Mouse (Mus musculus) common myeloid progenitor, adult 5-6 weeks (primary cell): ENCODE measurements at regions not wholly inside any gene's neighbourhood (a gene's known extent, or its start where the extent isn't known, plus 50 kb on each side); places are given as distances from the start of the nearest gene placed in this dataset.

Experiments
- ATAC-seq: replicated peaks from 2 replicates; pipeline ENCODE4 v1.8.0; 2016; ENCODE audit warnings: low read depth, mild to moderate bottlenecking, moderate TSS enrichment, inconsistent platforms; ENCODE audit not compliant: poor library complexity, severe bottlenecking

DNA sequence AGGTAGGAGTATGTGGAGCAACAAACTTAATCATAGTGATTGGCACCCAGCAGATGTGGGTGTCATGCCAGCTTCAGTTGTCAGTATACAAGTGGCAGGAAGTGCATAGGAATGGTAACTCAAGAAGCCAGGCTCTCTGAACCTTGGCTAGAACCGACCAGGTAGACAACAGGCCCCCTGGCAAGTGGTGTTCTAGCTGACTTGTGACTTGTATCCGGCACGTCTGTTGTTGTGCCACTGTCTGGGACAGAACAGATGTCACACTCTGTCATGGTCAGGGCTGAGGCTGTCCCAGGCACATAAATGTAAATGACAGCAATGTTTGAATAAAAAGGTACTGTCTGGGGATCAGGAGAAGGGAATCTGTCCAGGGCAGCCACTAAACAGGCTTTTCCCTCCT, 316.0 kb downstream of the Gm49356 start:
- ATAC-seq = no peak

- ATAC-seq = no peak
These were observed 316.4 kb downstream of the Gm49356 start for GRCm38 (mm10) chr15:59205544-59205943.

- no peak for ATAC-seq
These were observed 317.5 kb downstream of the Gm49356 start for GRCm38 (mm10) chr15:59206636-59207035.

DNA sequence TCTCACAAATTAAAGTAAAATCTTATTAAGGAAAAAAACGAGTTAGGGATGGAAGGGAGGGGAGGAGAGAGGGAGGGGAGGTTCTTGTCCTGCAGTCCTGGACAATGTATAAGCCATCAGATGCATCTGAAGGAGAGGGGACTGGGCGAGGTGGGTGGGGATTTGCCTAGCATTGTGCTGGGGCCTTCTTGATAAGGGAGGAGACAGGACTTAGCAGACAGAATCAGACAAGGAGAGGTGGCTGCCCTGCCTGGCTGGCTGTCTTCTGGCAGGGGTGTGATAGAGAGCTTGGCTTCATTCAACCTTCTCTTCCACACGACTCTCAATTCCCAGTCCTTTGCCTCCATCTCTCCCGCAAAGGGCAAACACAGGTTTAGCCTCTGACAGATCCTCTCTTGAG, 318.9 kb downstream of the Gm49356 start:
- no peak for ATAC-seq

- no peak for ATAC-seq
These were observed 323.3 kb downstream of the Gm49356 start for GRCm38 (mm10) chr15:59212362-59212761.

DNA sequence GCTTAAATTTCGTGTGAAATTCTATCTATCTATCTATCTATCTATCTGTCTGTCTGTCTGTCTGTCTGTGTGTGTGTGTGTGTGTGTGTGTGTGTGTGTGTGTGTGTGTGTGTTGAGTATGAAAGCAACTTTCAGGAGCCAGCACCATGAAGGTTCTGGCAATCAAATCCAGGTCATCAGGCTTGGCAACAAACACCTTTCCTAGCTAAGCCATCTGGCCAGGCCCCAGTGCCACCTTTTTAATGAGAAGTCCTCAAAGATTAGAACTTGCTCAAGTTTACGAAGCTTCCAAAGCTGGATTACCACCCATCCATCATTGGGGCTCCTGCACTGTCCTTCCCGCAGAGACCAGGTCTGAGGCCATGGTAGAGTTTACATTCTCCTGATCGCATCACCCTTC, 325.0 kb downstream of the Gm49356 start:
- ATAC-seq = no peak

DNA sequence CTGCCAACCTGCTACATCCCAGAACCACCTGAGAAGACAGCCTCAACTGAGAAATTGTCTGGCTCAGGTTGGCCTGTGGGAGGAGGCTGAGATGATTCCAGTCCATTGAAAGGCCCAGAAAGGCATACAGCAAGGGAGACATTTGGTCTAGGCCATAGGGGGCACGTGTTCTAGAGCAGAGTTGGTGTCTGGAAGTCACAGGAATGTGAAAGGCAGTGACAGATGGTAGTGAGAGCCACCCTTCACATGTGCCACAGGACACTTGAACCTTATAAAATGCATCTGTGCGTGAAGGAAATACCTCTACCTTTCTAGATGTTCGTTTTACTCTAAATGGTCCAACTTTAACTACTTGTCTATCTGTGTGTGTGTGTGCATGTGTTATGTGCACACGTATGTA, 326.1 kb downstream of the Gm49356 start:
- no peak for ATAC-seq

GRCm38 (mm10) chr15:59217481-59217880, 328.4 kb downstream of the Gm49356 start:
- no peak for ATAC-seq

DNA sequence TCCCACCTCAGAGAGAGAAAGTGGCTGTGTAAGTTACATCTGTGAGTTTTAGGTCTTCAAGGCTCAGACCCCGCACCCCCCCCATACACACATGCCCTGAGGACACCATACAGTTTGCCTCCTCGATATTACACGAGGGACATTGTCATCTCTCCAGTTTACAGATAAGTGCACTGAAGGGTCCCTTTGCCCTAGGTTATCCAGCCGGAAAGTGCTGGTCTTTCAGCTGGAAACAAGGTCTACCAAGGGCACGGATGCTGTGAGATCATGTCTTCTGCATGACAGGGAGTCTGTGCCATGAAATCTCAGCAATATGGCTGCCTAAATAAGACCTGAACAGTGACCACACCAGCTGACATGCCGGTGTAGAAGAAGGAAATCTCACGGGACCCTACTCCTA, 329.8 kb downstream of the Gm49356 start:
- no peak for ATAC-seq

- 0 out of 2 replicates have a peak, but pooled peaks have one; percentile 42 for ATAC-seq
These were observed 336.5 kb downstream of the Gm49356 start for GRCm38 (mm10) chr15:59225637-59226036.

- ATAC-seq = no peak
These were observed 338.2 kb downstream of the Gm49356 start for GRCm38 (mm10) chr15:59227293-59227692.

GRCm38 (mm10) chr15:59230536-59230935, 341.4 kb downstream of the Gm49356 start:
- no peak for ATAC-seq

DNA sequence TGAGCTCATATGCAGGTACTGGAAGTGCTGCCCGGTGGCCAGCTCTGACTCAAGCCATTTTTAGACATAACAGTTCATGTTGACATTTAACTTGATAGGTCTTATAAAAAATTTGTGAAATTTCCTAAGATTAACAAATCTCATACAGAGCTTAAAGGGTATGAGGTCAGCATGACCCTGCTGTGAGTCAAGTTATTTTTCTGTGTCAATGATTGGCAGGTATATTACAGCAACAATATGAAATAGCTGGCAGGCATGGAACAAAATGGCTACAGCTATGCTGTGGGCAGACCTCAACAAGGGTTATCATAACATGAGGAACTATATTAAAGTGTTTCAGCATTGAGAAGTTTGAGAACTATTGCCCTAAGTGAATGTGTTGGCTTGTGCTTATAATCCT, 342.6 kb downstream of the Gm49356 start:
- no peak for ATAC-seq

DNA sequence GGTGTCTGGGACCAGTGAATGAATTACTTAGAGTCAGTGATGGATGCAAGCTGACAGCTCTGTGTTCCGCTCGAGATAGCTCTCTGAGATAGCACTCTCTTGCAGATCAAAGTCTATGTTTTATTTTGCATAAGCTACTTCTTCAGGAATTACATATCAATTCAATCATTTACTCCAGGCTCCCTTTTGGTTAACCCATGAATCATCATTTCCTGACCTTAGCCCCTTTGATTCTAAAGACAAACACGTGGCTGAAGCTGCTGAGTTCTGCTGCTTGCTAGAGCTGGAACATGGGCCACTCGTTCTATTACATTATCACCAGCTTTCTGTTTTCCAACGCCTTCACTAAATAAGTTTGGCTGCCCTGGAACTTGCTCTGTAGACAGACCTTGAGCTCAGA, 343.2 kb downstream of the Gm49356 start:
- no peak for ATAC-seq

DNA sequence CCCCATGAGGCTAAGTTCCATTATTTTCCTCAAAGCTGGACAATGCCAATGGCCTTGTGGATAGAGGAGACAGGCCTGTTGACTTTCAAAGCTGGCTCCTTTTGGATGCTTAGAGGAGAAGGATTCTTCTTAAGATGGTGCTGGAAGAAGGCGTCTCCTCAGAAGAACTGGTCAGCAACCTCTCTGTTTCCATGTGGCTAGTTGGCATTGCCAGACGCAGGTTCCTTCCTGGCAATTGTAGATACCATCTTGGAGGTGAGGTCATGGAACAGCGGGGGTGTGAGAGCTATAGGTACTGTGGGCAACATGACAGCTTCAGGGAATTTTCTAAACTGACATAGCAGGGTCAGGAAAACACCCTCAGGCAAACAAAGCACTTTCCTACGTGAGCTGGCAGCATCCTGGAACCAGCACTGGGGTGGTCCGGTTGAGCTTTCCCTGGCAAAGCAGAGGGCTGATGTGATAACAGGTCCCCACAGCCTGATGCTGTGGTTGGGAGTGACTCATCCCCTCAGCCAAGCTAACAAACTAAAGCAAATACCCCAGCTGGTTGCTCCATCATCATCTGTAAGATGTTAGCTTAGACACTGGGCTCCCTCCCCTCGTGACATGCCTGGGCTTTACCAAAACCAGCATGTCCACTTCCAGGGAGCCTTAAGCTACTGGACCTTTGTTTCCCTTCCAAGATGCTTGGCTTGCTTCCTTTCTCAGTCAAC, 348.5 kb downstream of the Gm49356 start:
- ATAC-seq = no peak

DNA sequence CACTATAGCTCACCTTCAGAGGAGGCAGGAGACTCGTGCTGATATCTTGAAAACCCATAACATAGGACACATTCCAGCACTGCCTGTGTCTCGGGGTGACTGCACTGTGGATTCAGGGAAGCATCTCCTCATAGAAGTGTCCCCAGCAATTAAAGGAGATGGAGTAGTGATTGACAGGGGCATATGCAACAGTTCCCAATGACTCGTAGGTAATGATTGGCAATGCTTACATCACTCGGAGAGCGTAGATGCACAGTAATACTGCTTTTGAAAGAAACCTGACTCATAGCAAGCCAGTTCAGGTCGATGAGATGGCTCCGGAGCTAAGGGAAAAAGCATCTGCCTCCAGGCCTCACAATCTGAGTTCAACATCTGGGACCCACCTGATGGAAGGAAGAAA, 352.7 kb downstream of the Gm49356 start:
- no peak for ATAC-seq

DNA sequence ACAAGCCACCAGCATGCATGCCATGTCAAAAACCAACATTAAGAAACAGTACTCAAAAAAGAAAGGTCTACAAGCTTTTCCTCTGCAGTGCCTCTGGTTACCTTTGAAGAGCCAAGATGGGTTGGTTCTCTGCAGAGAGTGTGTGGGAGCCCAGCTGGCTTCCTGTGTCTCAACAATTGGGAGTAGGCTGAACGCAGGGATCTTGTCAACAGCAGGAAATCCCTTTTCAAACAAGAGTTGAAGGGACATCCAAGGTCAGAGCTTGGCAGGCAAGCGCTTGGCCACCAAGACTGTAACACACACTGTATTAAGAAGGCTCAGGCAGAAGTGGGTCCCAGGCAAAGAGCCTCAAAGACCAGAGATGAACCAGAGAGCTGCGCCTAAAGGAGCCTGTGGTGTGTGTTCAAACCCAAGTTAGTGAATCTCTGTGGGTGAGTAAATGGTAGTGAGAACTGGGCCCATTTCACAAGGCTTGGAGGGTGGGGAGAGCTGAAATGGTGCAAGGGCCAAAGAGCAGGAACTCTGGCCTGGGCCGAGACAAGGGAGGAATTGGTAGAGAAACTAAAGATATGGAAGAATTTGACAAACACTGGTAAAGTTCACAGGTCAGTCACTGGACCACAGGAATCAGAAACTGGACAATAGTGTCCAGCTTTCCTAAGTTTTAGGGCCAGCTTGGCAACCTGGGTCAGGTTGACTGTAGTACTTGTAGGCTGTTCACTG, 357.0 kb downstream of the Gm49356 start:
- ATAC-seq = 0 out of 2 replicates have a peak, but pooled peaks have one; percentile 10

GRCm38 (mm10) chr15:59248477-59249260, 359.6 kb downstream of the Gm49356 start:
- peak; percentile 83 for ATAC-seq

DNA sequence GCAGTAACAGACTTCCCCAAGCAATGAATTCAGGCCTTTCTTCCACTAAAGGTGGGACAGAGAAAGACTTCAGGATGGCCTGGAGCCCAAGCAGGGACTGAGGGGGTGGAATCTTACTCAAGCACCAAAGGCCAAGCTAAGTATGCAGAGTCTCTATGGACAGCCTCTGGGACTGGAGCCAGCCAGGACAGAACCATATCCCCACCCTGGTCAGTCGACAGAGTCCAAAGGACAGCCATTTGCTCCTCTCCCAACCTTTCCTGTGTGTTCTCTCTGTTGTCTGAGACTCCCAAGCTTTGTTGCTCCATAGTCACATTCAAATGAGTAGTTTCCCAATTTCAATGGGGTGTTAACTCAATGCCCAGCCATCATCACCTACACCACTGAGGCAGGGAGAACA, 372.3 kb downstream of the Gm49356 start:
- no peak for ATAC-seq

GRCm38 (mm10) chr15:59262380-59262779, 373.3 kb downstream of the Gm49356 start:
- ATAC-seq = no peak
